Mouse (Mus musculus) embryonic fibroblast, embryonic 13.5 days (primary cell): ENCODE data around the gene Trpv3. TPM values are rescaled to one million over a fixed set of nuclear protein-coding genes. Genes with fewer than 3 reads are reported as not detected.

Source experiments
- H3K27ac ChIP-seq: 2 replicates; pipeline ENCODE4 v1.5.1; 2012; ENCODE audit warnings: low read length, control low read depth, inconsistent platforms; ENCODE audit not compliant: insufficient read depth
- H3K4me1 ChIP-seq: 2 replicates; pipeline ENCODE4 v1.6.1; 2011; ENCODE audit warnings: low read length; ENCODE audit not compliant: control insufficient read depth, insufficient read depth
- H3K4me3 ChIP-seq: 2 replicates; pipeline ENCODE4 v1.5.1; 2011; ENCODE audit warnings: mild to moderate bottlenecking, control low read depth, low read length; ENCODE audit not compliant: insufficient read depth
- CTCF ChIP-seq: IDR thresholded peaks from 2 replicates; pipeline ENCODE4 v1.5.1; 2011; ENCODE audit warnings: mild to moderate bottlenecking, control low read depth, low read length, moderate library complexity, borderline replicate concordance; ENCODE audit not compliant: insufficient read depth
- POLR2A ChIP-seq: IDR thresholded peaks from 2 replicates; pipeline ENCODE4 v1.6.1; 2011; ENCODE audit warnings: low read depth, mild to moderate bottlenecking, control low read depth, low read length, moderate library complexity
- polyA plus RNA-seq: library from polyadenylated mRNA; stranded (reverse); fragments of >200 nt; gene quantifications from 2 replicates; pipeline ENCODE4 v1.2.4, GENCODE M21; 2011; ENCODE audit warnings: low read depth; ENCODE audit not compliant: missing spikeins, insufficient read length

Gene Trpv3
- polyA plus RNA-seq: not detected in 2 replicates

GRCm38 (mm10) chr11:73267267-73267666 is at the start of gene Trpv3:
Gene Trpv3 (plus strand): TSS chr11:73267388.
- no peaks in the 10 kb centered on the region for H3K4me1 ChIP-seq
- H3K27ac ChIP-seq: no peak within 1 kb of the TSS
- no peak within 1 kb of the TSS for H3K4me3 ChIP-seq
- TF ChIP-seq POLR2A (no peak), CTCF (no peak)

- Histone ChIP-seq H3K4me3 (no peak overlapping the region), H3K4me1 (peaks cover 7% of the 10 kb centered on the region), H3K27ac (no peak overlapping the region)
- TF ChIP-seq POLR2A: no peak
- TF ChIP-seq CTCF: no peak
These were observed 47.5 kb upstream of the Trpv3 start for GRCm38 (mm10) chr11:73219671-73220070.

GRCm38 (mm10) chr11:73220651-73221050 is 46.5 kb upstream of the Trpv3 start:
- Histone ChIP-seq H3K4me1 (peaks cover 7% of the 10 kb centered on the region), H3K27ac (peak overlapping the region; percentile 87), H3K4me3 (no peak overlapping the region)
- no peak for TF ChIP-seq POLR2A
- TF ChIP-seq CTCF: no peak

- Histone ChIP-seq H3K27ac (no peak overlapping the region), H3K4me1 (peaks cover 7% of the 10 kb centered on the region), H3K4me3 (no peak overlapping the region)
- no peak for TF ChIP-seq CTCF
- TF ChIP-seq POLR2A: no peak
These were observed 44.3 kb upstream of the Trpv3 start for GRCm38 (mm10) chr11:73222846-73223245.

GRCm38 (mm10) chr11:73223966-73224365 is 43.2 kb upstream of the Trpv3 start:
- Histone ChIP-seq H3K4me3 (no peak overlapping the region), H3K4me1 (peaks cover 7% of the 10 kb centered on the region), H3K27ac (no peak overlapping the region)
- TF ChIP-seq POLR2A (no peak), CTCF (no peak)

- no peak overlapping the region for H3K4me3 ChIP-seq
- TF ChIP-seq POLR2A (no peak), CTCF (no peak)
- H3K27ac ChIP-seq: no peak overlapping the region
- H3K4me1 ChIP-seq: peaks cover 4% of the 10 kb centered on the region
These were observed 41.3 kb upstream of the Trpv3 start for GRCm38 (mm10) chr11:73225856-73226255.

- no peak for TF ChIP-seq POLR2A
- TF ChIP-seq CTCF: no peak
- H3K4me1 ChIP-seq: no peaks in the 10 kb centered on the region
- 0 out of 2 replicates have a peak overlapping the region, but pooled peaks have one; percentile 4 for H3K27ac ChIP-seq
These were observed 38.3 kb upstream of the Trpv3 start for GRCm38 (mm10) chr11:73228881-73229280.

GRCm38 (mm10) chr11:73230081-73230480 is 37.1 kb upstream of the Trpv3 start:
- TF ChIP-seq CTCF: no peak
- TF ChIP-seq POLR2A: no peak
- no peak overlapping the region for H3K27ac ChIP-seq
- H3K4me1 ChIP-seq: no peaks in the 10 kb centered on the region
- H3K4me3 ChIP-seq: no peak overlapping the region

More at GRCm38 (mm10) chr11:73228881-73229280, 38.3 kb upstream of the Trpv3 start:
- H3K4me3 ChIP-seq: no peak overlapping the region

- Histone ChIP-seq H3K27ac (no peak overlapping the region), H3K4me3 (no peak overlapping the region), H3K4me1 (peaks cover 10% of the 10 kb centered on the region; the same call in 1 of the 2 replicates)
- TF ChIP-seq CTCF: no peak
- no peak for TF ChIP-seq POLR2A
These were observed 34.7 kb upstream of the Trpv3 start for GRCm38 (mm10) chr11:73232513-73232912.

- Histone ChIP-seq H3K4me3 (no peak within 1 kb of the TSS), H3K27ac (no peak within 1 kb of the TSS), H3K4me1 (peaks cover 10% of the 10 kb centered on the region; the same call in 1 of the 2 replicates)
- TF ChIP-seq POLR2A: no peak
- no peak for TF ChIP-seq CTCF
These were observed 33.2 kb upstream of the Trpv3 start, which contains the start of gene Trpv1 for GRCm38 (mm10) chr11:73233992-73234391. Gene Trpv1 (plus strand): TSS chr11:73234292.
